ENCODE assay signal across 8 mouse cellular contexts in genomic region chr15:7263822-7264221, GRCm38 (mm10).
A peak's percentile ranks its signal among the peaks of the same experiment; 100 is the strongest.
DNase-seq lines count a peak whose midpoint lies in the region.

No protein-coding gene starts in this region.

- intact Hi-C loops in left cerebral cortex, postnatal 4 days (cut with DNase I), result no loop called here

- DNase-seq in urinary bladder, adult 18-20 months (ENCODE audit: low spot score in 2 of 2), result peak; percentile 37 to 47
- no peak for DNase-seq in urinary bladder, postnatal 10 days (ENCODE audit: low spot score)
- DNase-seq in embryo, embryonic 10.5 days (ENCODE audit: low spot score), result peak; percentile 80
- DNase-seq in gastrocnemius, postnatal 25 days, result peak; percentile 72
- peak; percentile 84 for DNase-seq in kidney, adult 18-20 months
- DNase-seq in left cerebral cortex, postnatal 4 days, result peak; percentile 79
- DNase-seq in naive thymus-derived CD4-positive, alpha-beta T cell, adult 2 months (ENCODE audit: low read depth), result peak; percentile 25
- DNase-seq in splenic B cell, adult 2 months (ENCODE audit: low read depth, low spot score), result peak; percentile 72

- no peaks in the 10 kb centered on the region for H3K27me3 ChIP-seq in splenic B cell, adult 2 months (ENCODE audit: control insufficient read depth, insufficient read depth, low read length, poor library complexity, severe bottlenecking)

- H3K36me3 ChIP-seq in splenic B cell, adult 2 months (ENCODE audit: control insufficient read depth, insufficient read depth, low read length, poor library complexity, severe bottlenecking), result no peaks in the 10 kb centered on the region
